Mouse (Mus musculus) hindbrain, embryonic 13.5 days (tissue): ENCODE data around the gene Tmem151b. TPM values are rescaled to one million over a fixed set of nuclear protein-coding genes. Genes with fewer than 3 reads are reported as not detected.

Experiments
- ATAC-seq: fragments of 200-750 bp; cut with Nextera tagmentation; 2 replicates; pipeline ENCODE4 v1.8.0; 2017; ENCODE audit warnings: moderate TSS enrichment; ENCODE audit not compliant: low FRiP score
- H3K27ac ChIP-seq: fragments of 300-500 bp; sonication (generic); 2 replicates; pipeline ENCODE4 v1.5.1; 2015; ENCODE audit warnings: inconsistent platforms, mild to moderate bottlenecking, moderate library complexity
- H3K27me3 ChIP-seq: fragments of 300-500 bp; sonication (generic); 2 replicates; pipeline ENCODE4 v1.6.1; 2015; ENCODE audit warnings: mild to moderate bottlenecking, inconsistent platforms
- H3K36me3 ChIP-seq: fragments of 300-500 bp; sonication (generic); 2 replicates; pipeline ENCODE4 v1.6.1; 2015; ENCODE audit warnings: mild to moderate bottlenecking, inconsistent platforms
- H3K4me1 ChIP-seq: fragments of 300-500 bp; sonication (generic); replicated peaks from 2 replicates; pipeline ENCODE4 v1.6.1; 2015; ENCODE audit warnings: inconsistent platforms
- H3K4me2 ChIP-seq: fragments of 300-500 bp; sonication (generic); 2 replicates; pipeline ENCODE4 v1.6.1; 2015; ENCODE audit warnings: inconsistent platforms, mild to moderate bottlenecking, moderate library complexity
- H3K4me3 ChIP-seq: fragments of 300-500 bp; sonication (generic); 2 replicates; pipeline ENCODE4 v1.5.1; 2015; ENCODE audit warnings: mild to moderate bottlenecking, inconsistent platforms
- H3K9ac ChIP-seq: fragments of 300-500 bp; sonication (generic); 2 replicates; pipeline ENCODE4 v1.6.1; 2015; ENCODE audit warnings: mild to moderate bottlenecking, inconsistent platforms
- H3K9me3 ChIP-seq: fragments of 300-500 bp; sonication (generic); 2 replicates; pipeline ENCODE4 v1.6.1; 2016; ENCODE audit warnings: inconsistent platforms
- WGBS: fragments of 180-500 bp; shearing (Covaris S2); methylation state at CpG from one replicate; pipeline ENCODE4 v1.1.7; 2015; 5-methylcytosine and 5-hydroxymethylcytosine counted together
- polyA plus RNA-seq: library from polyadenylated mRNA; unstranded; fragments of >200 nt; fragmentation: Nextera tagmentation; extraction: Ambion mirVana; gene quantifications from 2 replicates; pipeline ENCODE4 v1.2.1, GENCODE M21; 2015

Tmem151b gene
- polyA plus RNA-seq, 1 experiment from 2014 or later, result 27.3 TPM

DNA sequence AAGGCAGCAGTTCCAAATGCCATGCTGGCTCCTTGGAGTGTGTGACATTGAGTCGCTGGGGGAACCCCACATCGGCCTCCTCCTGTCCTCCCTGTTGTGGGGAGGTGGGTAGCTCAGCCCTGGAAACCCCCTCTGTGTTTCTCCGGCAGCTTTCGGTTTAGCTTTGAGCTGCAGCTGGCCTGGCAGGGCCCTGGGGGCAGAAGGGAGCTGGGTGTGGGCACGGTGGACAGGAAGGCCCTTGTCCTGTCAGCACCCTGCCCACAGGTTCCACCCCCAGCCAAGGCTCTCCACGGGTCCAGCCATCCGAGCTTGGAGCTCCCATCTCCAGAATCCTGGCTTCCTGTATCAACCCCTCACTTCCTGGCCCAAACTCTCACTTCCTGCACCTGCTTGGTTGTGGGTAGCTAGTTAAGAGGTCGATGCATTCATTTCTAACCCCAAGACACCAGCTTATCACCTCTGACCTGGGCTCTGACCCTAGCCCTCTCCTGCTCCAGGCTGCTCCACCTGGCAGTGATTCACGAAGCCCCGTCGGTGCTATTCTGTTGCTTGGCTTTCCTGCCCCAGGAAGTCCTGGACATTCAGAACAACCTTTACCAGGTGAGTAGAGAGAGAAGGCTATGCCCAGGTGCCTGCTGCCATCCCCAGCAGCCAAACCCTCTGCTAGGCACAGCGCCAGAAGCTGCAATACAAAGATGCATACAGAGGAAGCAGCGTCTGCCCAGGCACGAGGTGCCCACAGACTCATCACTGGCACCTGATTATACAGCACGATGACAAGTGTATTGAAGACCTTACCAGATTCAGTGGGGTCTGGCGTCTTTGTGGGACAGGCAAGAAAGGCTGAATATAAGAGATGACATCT, 8.8 kb upstream of the Tmem151b start:
- Histone ChIP-seq H3K27ac (no peak overlapping the region), H3K9ac (no peak overlapping the region), H3K4me2 (no peak overlapping the region), H3K4me1 (peaks cover 21% of the 10 kb centered on the region), H3K36me3 (no peaks in the 10 kb centered on the region), H3K27me3 (peaks cover 22% of the 10 kb centered on the region), H3K9me3 (no peaks in the 10 kb centered on the region), H3K4me3 (0 out of 2 replicates have a peak overlapping the region, but pooled peaks have one; percentile 6)
- 72% methylated on average over 16 of the region's 16 CpGs for WGBS
- ATAC-seq, result no peak

DNA sequence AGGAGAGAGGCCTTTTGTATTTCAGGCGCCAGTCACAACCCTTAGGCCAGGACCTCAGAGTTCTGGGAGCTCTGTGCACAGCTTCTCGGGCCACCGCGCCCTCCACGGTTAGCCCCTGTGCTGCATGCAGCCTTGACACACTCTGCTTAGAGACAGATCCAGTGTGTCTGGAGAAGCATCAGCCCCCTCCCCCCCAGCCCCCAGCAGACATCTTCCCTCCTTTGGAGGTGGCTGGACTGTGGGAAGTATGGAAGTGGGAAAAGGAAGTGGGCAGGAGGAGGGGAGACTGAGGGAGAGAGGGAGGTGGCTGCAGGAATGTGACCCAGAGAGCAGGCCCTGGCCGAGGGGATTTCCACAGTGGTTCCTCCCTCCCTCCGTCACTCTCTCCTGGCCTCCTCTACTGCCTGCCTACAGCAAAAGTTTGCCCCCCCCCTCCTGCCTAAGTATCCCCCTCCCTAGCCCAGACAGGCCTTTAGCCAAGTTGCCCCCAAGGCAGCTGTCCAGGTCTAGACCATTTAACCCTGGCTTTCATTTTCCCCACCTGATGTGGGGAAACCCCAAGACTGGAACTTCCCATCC, 7.9 kb upstream of the Tmem151b start:
- Histone ChIP-seq H3K36me3 (no peaks in the 10 kb centered on the region), H3K9me3 (no peaks in the 10 kb centered on the region), H3K4me3 (no peak overlapping the region), H3K27ac (no peak overlapping the region), H3K27me3 (peaks cover 22% of the 10 kb centered on the region), H3K9ac (peak overlapping the region; percentile 43; the same call in 1 of the 2 replicates), H3K4me2 (no peak overlapping the region), H3K4me1 (peaks cover 21% of the 10 kb centered on the region)
- 73% methylated on average over 7 of the region's 7 CpGs for WGBS
- no peak for ATAC-seq

DNA sequence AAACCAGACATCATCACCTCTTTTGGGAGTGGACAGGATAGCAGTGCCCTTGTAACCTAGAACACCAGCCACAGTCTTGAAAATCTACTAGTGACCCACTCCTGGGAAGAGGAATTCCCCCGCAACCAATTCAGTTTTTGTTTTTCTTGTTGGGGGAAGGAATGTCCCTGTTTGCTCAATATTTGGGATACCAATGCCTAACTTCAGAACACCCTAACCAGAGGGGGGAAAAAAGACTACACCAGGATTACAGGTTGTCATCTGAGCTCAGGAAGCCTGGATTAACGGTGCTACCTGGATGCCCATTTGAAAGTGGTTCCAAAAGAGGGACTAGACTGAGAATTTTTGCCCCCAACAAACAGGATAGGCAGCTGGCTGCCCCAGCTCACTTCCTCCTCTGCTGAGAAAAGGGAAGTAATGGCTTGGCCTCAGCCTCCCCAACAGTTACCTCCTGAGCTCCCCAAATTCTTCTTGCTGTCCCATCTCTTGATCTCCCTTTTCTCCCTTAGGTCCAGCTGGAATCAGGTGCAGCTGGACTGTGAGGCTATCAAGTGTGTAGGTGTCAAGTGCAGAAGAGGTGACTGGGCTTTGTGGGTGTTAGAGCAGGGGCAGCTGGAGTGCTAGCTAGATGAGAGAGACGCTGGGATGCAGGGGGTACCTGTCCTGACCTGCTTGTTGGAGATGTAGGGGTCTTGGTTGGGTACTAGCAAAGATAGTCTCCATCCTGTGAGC, 7.2 kb upstream of the Tmem151b start:
- Histone ChIP-seq H3K4me1 (peaks cover 24% of the 10 kb centered on the region), H3K36me3 (no peaks in the 10 kb centered on the region), H3K4me2 (peak overlapping the region; percentile 96), H3K9me3 (no peaks in the 10 kb centered on the region), H3K9ac (peak overlapping the region; percentile 85), H3K27ac (no peak overlapping the region), H3K4me3 (peak overlapping the region; percentile 58), H3K27me3 (peaks cover 22% of the 10 kb centered on the region)
- 69% methylated on average over 3 of the region's 3 CpGs for WGBS
- ATAC-seq, result no peak

GRCm38 (mm10) chr17:45556107-45556489, 6.6 kb upstream of the Tmem151b start:
- no peaks in the 10 kb centered on the region for H3K36me3 ChIP-seq
- peak overlapping the region; percentile 58 for H3K4me3 ChIP-seq
- peaks cover 22% of the 10 kb centered on the region for H3K27me3 ChIP-seq
- peaks cover 24% of the 10 kb centered on the region for H3K4me1 ChIP-seq
- no peaks in the 10 kb centered on the region for H3K9me3 ChIP-seq
- peak overlapping the region; percentile 85 for H3K9ac ChIP-seq
- WGBS, result 3% methylated on average over 14 of the region's 14 CpGs
- 0 out of 2 replicates have a peak overlapping the region, but pooled peaks have one; percentile 13 for H3K27ac ChIP-seq
- ATAC-seq, result no peak
- H3K4me2 ChIP-seq, result peak overlapping the region; percentile 96

DNA sequence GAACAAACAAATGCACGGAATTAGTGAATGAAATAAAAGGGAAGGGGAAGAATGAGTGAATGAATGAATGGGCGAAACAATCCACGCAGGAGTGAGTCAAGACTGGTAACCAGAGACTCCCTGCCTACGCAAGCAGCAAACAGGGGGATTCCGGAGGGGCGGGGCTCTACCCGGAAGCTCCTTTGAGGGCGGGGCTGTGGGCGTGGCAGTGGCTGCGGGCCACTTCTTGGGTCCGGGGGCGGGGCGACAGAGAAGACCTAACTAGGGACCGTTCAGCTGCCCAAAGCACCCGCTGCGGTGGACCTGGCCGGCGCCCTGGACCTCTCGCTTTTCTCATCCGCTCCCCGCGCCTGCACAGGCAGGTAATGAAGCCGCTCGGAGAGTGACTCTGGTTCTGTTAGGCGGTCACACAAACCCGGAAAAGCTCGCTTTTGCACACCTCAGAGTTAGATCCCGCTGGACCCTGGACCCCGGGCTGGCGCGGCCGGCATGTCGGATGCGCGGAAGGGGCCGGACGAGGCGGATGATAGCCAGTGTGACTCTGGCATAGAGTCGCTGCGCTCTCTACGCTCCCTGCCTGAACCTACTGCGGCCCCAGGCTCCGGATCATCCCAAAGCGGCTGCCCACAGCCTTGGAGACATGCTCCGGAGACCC, 6.1 kb upstream of the Tmem151b start, which contains the start of gene Nfkbie:
TSS of gene Nfkbie (plus strand) at position 252 of the 655 bp plus-strand sequence.
- Histone ChIP-seq H3K4me1 (peaks cover 24% of the 10 kb centered on the region), H3K9ac (peak within 1 kb of the TSS; percentile 85), H3K4me3 (peak within 1 kb of the TSS; percentile 58), H3K36me3 (no peaks in the 10 kb centered on the region), H3K4me2 (peak within 1 kb of the TSS; percentile 96), H3K9me3 (no peaks in the 10 kb centered on the region), H3K27ac (0 out of 2 replicates have a peak within 1 kb of the TSS, but pooled peaks have one; percentile 13), H3K27me3 (peaks cover 24% of the 10 kb centered on the region)
- peak; percentile 63 for ATAC-seq
- under 1% methylated on average over 45 of the region's 45 CpGs for WGBS

DNA sequence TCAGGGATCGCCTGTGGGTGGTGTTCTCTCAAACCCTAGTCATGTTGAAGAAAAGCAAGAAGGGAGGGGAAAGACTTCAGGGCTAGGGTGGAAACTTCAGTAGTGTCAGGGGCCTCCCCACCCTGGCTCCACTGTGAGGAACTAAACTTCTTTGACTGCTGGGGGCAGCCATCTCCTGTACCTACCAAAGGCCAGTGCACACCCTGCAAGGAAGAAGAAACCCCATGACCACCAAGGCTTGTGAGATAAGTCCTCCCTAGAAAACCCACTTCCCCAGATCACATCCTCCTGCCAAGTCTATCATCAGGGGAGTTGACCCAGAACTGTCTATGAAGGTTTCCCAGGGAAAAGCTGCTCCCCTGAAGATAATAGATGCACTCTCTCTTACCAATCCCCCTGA, 4.9 kb upstream of the Tmem151b start:
- Histone ChIP-seq H3K9me3 (no peaks in the 10 kb centered on the region), H3K4me3 (no peak overlapping the region), H3K9ac (no peak overlapping the region), H3K4me1 (peaks cover 32% of the 10 kb centered on the region), H3K4me2 (no peak overlapping the region), H3K27me3 (peaks cover 25% of the 10 kb centered on the region), H3K36me3 (no peaks in the 10 kb centered on the region), H3K27ac (no peak overlapping the region)
- WGBS, result 58% methylated on average over 1 of the region's 1 CpGs
- no peak for ATAC-seq

GRCm38 (mm10) chr17:45553065-45553464, 3.6 kb upstream of the Tmem151b start:
- 89% methylated on average over 3 of the region's 3 CpGs for whole genome bisulfite sequencing
- Histone ChIP-seq H3K9me3 (no peaks in the 10 kb centered on the region), H3K27me3 (peaks cover 28% of the 10 kb centered on the region), H3K4me2 (no peak overlapping the region), H3K27ac (no peak overlapping the region), H3K9ac (no peak overlapping the region), H3K36me3 (no peaks in the 10 kb centered on the region), H3K4me3 (no peak overlapping the region), H3K4me1 (peaks cover 34% of the 10 kb centered on the region)
- no peak for ATAC-seq

DNA sequence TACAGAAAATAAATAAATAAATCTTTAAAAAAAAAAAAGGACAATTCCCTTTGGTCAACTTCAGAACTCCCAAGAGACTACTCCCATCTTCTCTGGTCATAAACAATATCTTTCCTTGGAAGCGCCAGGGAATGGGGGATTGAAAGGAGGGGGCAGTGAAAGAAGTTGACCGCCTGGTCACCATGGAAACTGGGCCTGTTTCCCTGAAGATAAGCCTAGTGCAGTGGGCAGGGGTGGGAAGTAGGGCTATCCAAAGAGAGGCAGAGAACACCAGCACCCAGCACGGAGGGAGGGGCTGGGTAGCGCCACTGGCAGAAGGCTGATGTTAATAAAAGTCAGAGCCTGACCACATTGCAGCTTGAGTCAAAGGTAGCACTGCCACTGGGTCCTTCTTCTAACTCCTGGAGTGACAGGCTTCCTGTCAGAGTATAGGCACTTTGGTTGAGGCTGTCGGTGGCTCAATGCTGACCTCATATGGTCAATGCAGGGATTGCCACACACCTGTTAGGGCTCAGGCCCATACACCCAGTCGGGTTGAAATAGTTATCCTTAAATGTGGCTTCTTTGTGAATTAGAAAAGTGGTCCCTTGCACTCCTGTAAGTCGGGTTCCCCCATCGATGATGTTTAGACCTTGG, 2.5 kb upstream of the Tmem151b start:
- H3K4me3 ChIP-seq, result no peak overlapping the region
- peaks cover 4% of the 10 kb centered on the region for H3K36me3 ChIP-seq
- ATAC-seq, result no peak
- no peaks in the 10 kb centered on the region for H3K9me3 ChIP-seq
- WGBS, result 6% methylated on average over 8 of the region's 8 CpGs
- H3K27ac ChIP-seq, result no peak overlapping the region
- H3K9ac ChIP-seq, result no peak overlapping the region
- no peak overlapping the region for H3K4me2 ChIP-seq
- peaks cover 40% of the 10 kb centered on the region for H3K4me1 ChIP-seq
- H3K27me3 ChIP-seq, result peaks cover 38% of the 10 kb centered on the region

- WGBS, result 50% methylated on average over 7 of the region's 7 CpGs
- H3K27ac ChIP-seq, result no peak overlapping the region
- H3K27me3 ChIP-seq, result peaks cover 38% of the 10 kb centered on the region
- no peak overlapping the region for H3K4me3 ChIP-seq
- no peaks in the 10 kb centered on the region for H3K9me3 ChIP-seq
- H3K4me2 ChIP-seq, result no peak overlapping the region
- no peak for ATAC-seq
- no peak overlapping the region for H3K9ac ChIP-seq
- H3K4me1 ChIP-seq, result peaks cover 38% of the 10 kb centered on the region
- H3K36me3 ChIP-seq, result peaks cover 10% of the 10 kb centered on the region
Measured at GRCm38 (mm10) chr17:45551249-45551796, 1.8 kb upstream of the Tmem151b start.

DNA sequence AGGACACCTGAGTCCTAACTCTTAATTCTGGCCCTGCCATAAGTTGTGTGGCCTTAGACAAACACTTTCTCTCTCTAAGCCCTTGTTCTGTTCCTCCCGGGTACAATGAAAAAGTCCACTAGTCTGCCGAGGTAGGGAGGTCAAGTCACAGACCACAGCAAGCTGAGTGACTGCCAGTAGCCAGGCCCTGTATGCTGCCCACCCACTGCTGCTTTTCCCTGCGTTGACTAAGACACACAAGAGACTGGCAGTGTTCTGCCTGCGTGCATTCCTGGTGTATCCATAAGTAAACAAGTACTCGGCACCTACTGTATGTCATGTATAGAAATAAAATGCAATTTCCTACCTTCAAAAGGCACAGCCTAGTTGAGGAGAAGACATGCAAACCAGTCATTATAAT, 776 bp upstream of the Tmem151b start:
- peak overlapping the region; percentile 98; the same call in 1 of the 2 replicates for H3K9ac ChIP-seq
- H3K36me3 ChIP-seq, result peaks cover 19% of the 10 kb centered on the region
- no peak for ATAC-seq
- H3K4me3 ChIP-seq, result peak overlapping the region; percentile 86; the same call in 1 of the 2 replicates
- H3K4me2 ChIP-seq, result peak overlapping the region; percentile 55
- H3K27me3 ChIP-seq, result peaks cover 45% of the 10 kb centered on the region
- H3K27ac ChIP-seq, result peak overlapping the region; percentile 23
- peaks cover 41% of the 10 kb centered on the region for H3K4me1 ChIP-seq
- 41% methylated on average over 5 of the region's 5 CpGs for WGBS
- H3K9me3 ChIP-seq, result no peaks in the 10 kb centered on the region
